ENCODE assay signal across 8 mouse cellular contexts in the genomic region with DNA sequence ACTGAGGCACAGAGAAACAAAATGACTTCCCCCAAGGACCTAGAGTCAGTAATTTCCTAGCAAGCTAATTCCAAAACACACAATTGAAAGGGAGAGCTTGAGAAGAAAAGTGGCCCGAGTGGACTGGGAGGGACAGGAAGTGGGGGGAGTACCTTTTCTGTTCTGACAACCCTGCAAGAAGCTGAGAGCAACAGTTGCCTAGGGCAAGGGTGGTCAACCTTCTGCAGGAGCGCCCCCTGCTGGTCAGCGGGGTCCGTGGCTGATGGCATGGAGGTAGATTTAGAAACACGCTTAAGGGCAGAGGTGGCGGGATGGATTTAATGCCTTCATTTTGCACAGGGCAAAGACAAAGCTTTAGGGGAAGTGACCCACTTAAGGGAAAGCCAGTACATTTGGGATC. TPM values are rescaled to one million over a fixed set of nuclear protein-coding genes. Genes with fewer than 3 reads are reported as not detected.
DNase-seq lines count a peak whose midpoint lies in the region; ATAC-seq lines count a peak whose summit lies in the region.

No protein-coding gene starts in this region.

- no peaks in the 10 kb centered on the region for H3K36me3 ChIP-seq in intestine, embryonic 14.5 days (ENCODE audit: control insufficient read depth, insufficient read depth, low read length)
- no peaks in the 10 kb centered on the region for H3K36me3 ChIP-seq in intestine, embryonic 15.5 days

- H3K27ac ChIP-seq in intestine, embryonic 14.5 days (ENCODE audit: low read depth) = no peak overlapping the region
- no peak overlapping the region for H3K27ac ChIP-seq in intestine, embryonic 15.5 days

- H3K4me2 ChIP-seq in intestine, embryonic 14.5 days (ENCODE audit: low read length) = no peak overlapping the region
- H3K4me2 ChIP-seq in intestine, embryonic 15.5 days (replicated peaks) = no peak overlapping the region

- intact Hi-C loops in heart, postnatal 10 days (cut with DNase I) = loop anchor here (1.0 kb wide), 2 partner anchors 83 to 119 kb away; no protein-coding TSS in a partner anchor
- intact Hi-C loops in left cerebral cortex, postnatal 4 days (cut with DNase I) = no loop called here

- H3K4me3 ChIP-seq in intestine, embryonic 14.5 days (ENCODE audit: low read depth, low read length) = no peak overlapping the region
- no peak overlapping the region for H3K4me3 ChIP-seq in intestine, embryonic 15.5 days (replicated peaks)

- H3K9me3 ChIP-seq in intestine, embryonic 14.5 days (ENCODE audit: control insufficient read depth, low read length) = no peaks in the 10 kb centered on the region
- H3K9me3 ChIP-seq in intestine, embryonic 15.5 days = no peaks in the 10 kb centered on the region

- H3K4me1 ChIP-seq in intestine, embryonic 14.5 days (replicated peaks; ENCODE audit: control insufficient read depth, insufficient read depth, low read length) = no peaks in the 10 kb centered on the region
- H3K4me1 ChIP-seq in intestine, embryonic 15.5 days (replicated peaks) = no peaks in the 10 kb centered on the region

- DNase-seq in intestine, embryonic 14.5 days (ENCODE audit: low spot score) = peak; percentile 93
- peak; percentile 62 for DNase-seq in MN1 (ENCODE audit: low spot score)
- DNase-seq in cerebellum, postnatal 25 days = peak; percentile 70 to 84
- DNase-seq in heart, postnatal 10 days = peak; percentile 64 to 84
- DNase-seq in left cerebral cortex, postnatal 4 days = peak; percentile 85
- DNase-seq in ovary, postnatal 36 days (ENCODE audit: low spot score) = peak; percentile 73
- peak; percentile 52 to 63 for DNase-seq in thymus, postnatal 36 days

- 9% methylated on average over 6 of the region's 6 CpGs for WGBS in intestine, embryonic 14.5 days
- WGBS in intestine, embryonic 15.5 days = 11% methylated on average over 6 of the region's 6 CpGs

- no peak overlapping the region for H3K9ac ChIP-seq in intestine, embryonic 14.5 days (ENCODE audit: low read length)
- no peak overlapping the region for H3K9ac ChIP-seq in intestine, embryonic 15.5 days

- H3K27me3 ChIP-seq in intestine, embryonic 14.5 days (replicated peaks; ENCODE audit: control insufficient read depth, insufficient read depth, low read length) = 0 out of 2 replicates have a peak, but pooled peaks cover 10% of the 10 kb centered on the region
- H3K27me3 ChIP-seq in intestine, embryonic 15.5 days (replicated peaks) = peaks cover 9% of the 10 kb centered on the region; the same call in 1 of the 2 replicates

- 0 out of 2 replicates have a peak, but pooled peaks have one; percentile 19 for ATAC-seq in intestine, embryonic 14.5 days (replicated peaks; ENCODE audit: low FRiP score, low TSS enrichment, low read depth)
- no peak for ATAC-seq in intestine, embryonic 15.5 days

RNA-seq across cellular contexts. Expression of gene Wnt9b, which starts 9.1 kb away (rescaled TPM):
- 0.08 TPM in 1 of 2 replicates, not detected in the other for polyA plus RNA-seq in intestine, embryonic 14.5 days (2014; fragmentation: Nextera tagmentation; extraction: Ambion mirVana)
- polyA plus RNA-seq in intestine, embryonic 15.5 days (2015; fragmentation: Nextera tagmentation; extraction: Ambion mirVana) = 0.04 and 0.08 TPM in 2 replicates
- 1 to 10 TPM in 1 of 2 experiments, under 1 TPM in 1; 0.82 to 1.1 TPM for total RNA-seq in heart, postnatal 10 days (2021)
- not detected for total RNA-seq in left cerebral cortex, postnatal 4 days (2021)

RNA-seq across cellular contexts. Expression of gene Wnt3, which starts 15.2 kb away (rescaled TPM):
- 0.31 and 0.46 TPM in 2 replicates for polyA plus RNA-seq in intestine, embryonic 14.5 days (2014; fragmentation: Nextera tagmentation; extraction: Ambion mirVana)
- polyA plus RNA-seq in intestine, embryonic 15.5 days (2015; fragmentation: Nextera tagmentation; extraction: Ambion mirVana) = 0.31 and 0.49 TPM in 2 replicates
- not detected for total RNA-seq in heart, postnatal 10 days (2021)
- 1 to 10 TPM; 2.5 to 2.8 TPM for total RNA-seq in left cerebral cortex, postnatal 4 days (2021)
